Mouse (Mus musculus) liver, postnatal 0 days (tissue): Measurements from ENCODE around the gene Slc24a1. TPM values are rescaled to one million over a fixed set of nuclear protein-coding genes. Genes with fewer than 3 reads are reported as not detected.
A peak's percentile ranks its signal among the peaks of the same experiment; 100 is the strongest.

Source experiments
- ATAC-seq: fragments of 200-750 bp; cut with Nextera tagmentation; 2 replicates; pipeline ENCODE4 v1.8.0; 2017; ENCODE audit warnings: mild to moderate bottlenecking, moderate library complexity
- DNase-seq: peaks from one replicate; pipeline ENCODE4 v3.0.0-alpha.2; 2016
- H3K27ac ChIP-seq: fragments of 300-500 bp; sonication (generic); 2 replicates; pipeline ENCODE4 v1.5.1; 2014; ENCODE audit warnings: antibody characterized with exemption, moderate library complexity, mild to moderate bottlenecking, low read depth
- H3K27me3 ChIP-seq: fragments of 300-500 bp; sonication (generic); 2 replicates; pipeline ENCODE4 v1.6.1; 2014; ENCODE audit warnings: low read length, control low read depth, mixed read lengths; ENCODE audit not compliant: insufficient read depth
- H3K36me3 ChIP-seq: fragments of 300-500 bp; sonication (generic); replicated peaks from 2 replicates; pipeline ENCODE4 v1.6.1; 2014; ENCODE audit warnings: mild to moderate bottlenecking, control low read depth, low read length, moderate library complexity, mixed read lengths; ENCODE audit not compliant: insufficient read depth
- H3K4me1 ChIP-seq: fragments of 300-500 bp; sonication (generic); 2 replicates; pipeline ENCODE4 v1.6.1; 2014; ENCODE audit warnings: antibody characterized with exemption, mild to moderate bottlenecking, control low read depth; ENCODE audit not compliant: insufficient read depth
- H3K4me2 ChIP-seq: fragments of 300-500 bp; sonication (generic); 2 replicates; pipeline ENCODE4 v1.6.1; 2014; ENCODE audit warnings: low read depth, mild to moderate bottlenecking, low read length, moderate library complexity, mixed read lengths
- H3K4me3 ChIP-seq: fragments of 300-500 bp; sonication (generic); 2 replicates; pipeline ENCODE4 v1.5.1; 2014; ENCODE audit warnings: low read depth, low read length
- H3K9ac ChIP-seq: fragments of 300-500 bp; sonication (generic); replicated peaks from 2 replicates; pipeline ENCODE4 v1.6.1; 2014; ENCODE audit warnings: mild to moderate bottlenecking, moderate library complexity
- H3K9me3 ChIP-seq: fragments of 300-500 bp; sonication (generic); 2 replicates; pipeline ENCODE4 v1.6.1; 2016; ENCODE audit warnings: mild to moderate bottlenecking, control low read depth, low read length, mixed read lengths
- CTCF ChIP-seq: sonication (generic); IDR thresholded peaks from 2 replicates; pipeline ENCODE4 v1.5.1; 2016; ENCODE audit warnings: antibody characterized with exemption, low read depth
- EP300 ChIP-seq: IDR thresholded peaks from 2 replicates; pipeline ENCODE4 v1.6.1; 2016; ENCODE audit warnings: antibody characterized with exemption, low read depth, mild to moderate bottlenecking
- WGBS: fragments of 180-500 bp; shearing (Covaris S2); extraction: QIAGEN DNeasy Blood & Tissue Kit; methylation state at CpG from one replicate; pipeline ENCODE4 v1.1.7; 2014; ENCODE audit not compliant: insufficient replicate concordance; 5-methylcytosine and 5-hydroxymethylcytosine counted together
- polyA plus RNA-seq: library from polyadenylated mRNA; unstranded; fragments of >200 nt; fragmentation: Nextera tagmentation; extraction: Ambion mirVana; gene quantifications from 2 replicates; pipeline ENCODE4 v1.2.1, GENCODE M21; 2015

Gene Slc24a1
- polyA plus RNA-seq, 1 experiment from 2014 or later: 0.04 TPM

- WGBS: 10% methylated on average over 12 of the region's 12 CpGs
- Histone ChIP-seq H3K27ac (peak overlapping the region; percentile 71; the same call in 1 of the 2 replicates), H3K4me1 (peaks cover 21% of the 10 kb centered on the region)
These were observed 4.9 kb upstream of the Slc24a1 start for GRCm38 (mm10) chr9:64956337-64956736.

GRCm38 (mm10) chr9:64953190-64953589 lies 1.8 kb upstream of the Slc24a1 start:
- no peak overlapping the region for H3K4me3 ChIP-seq
- H3K27me3 ChIP-seq: 0 out of 2 replicates have a peak, but pooled peaks cover 8% of the 10 kb centered on the region
- peaks cover 13% of the 10 kb centered on the region for H3K4me1 ChIP-seq
- H3K4me2 ChIP-seq: no peak overlapping the region; the same call in 1 of the 2 replicates
- H3K27ac ChIP-seq: no peak overlapping the region
- no peaks in the 10 kb centered on the region for H3K36me3 ChIP-seq
- ATAC-seq: peak; percentile 83
- H3K9ac ChIP-seq: no peak overlapping the region
- TF ChIP-seq EP300 (no peak), CTCF (no peak)
- H3K9me3 ChIP-seq: no peaks in the 10 kb centered on the region
- 31% methylated on average over 7 of the region's 7 CpGs for WGBS
- peak; percentile 22 for DNase-seq

More at GRCm38 (mm10) chr9:64956337-64956736, 4.9 kb upstream of the Slc24a1 start:
- peak overlapping the region; percentile 53; the same call in 1 of the 2 replicates for H3K9ac ChIP-seq
- no peak for TF ChIP-seq EP300
- TF ChIP-seq CTCF: no peak
- 0 out of 2 replicates have a peak, but pooled peaks cover 2% of the 10 kb centered on the region for H3K27me3 ChIP-seq
- H3K4me3 ChIP-seq: peak overlapping the region; percentile 26
- peak overlapping the region; percentile 65 for H3K4me2 ChIP-seq
- no peaks in the 10 kb centered on the region for H3K9me3 ChIP-seq
- H3K36me3 ChIP-seq: no peaks in the 10 kb centered on the region
- ATAC-seq (no peak), DNase-seq (peak; percentile 85)

DNA sequence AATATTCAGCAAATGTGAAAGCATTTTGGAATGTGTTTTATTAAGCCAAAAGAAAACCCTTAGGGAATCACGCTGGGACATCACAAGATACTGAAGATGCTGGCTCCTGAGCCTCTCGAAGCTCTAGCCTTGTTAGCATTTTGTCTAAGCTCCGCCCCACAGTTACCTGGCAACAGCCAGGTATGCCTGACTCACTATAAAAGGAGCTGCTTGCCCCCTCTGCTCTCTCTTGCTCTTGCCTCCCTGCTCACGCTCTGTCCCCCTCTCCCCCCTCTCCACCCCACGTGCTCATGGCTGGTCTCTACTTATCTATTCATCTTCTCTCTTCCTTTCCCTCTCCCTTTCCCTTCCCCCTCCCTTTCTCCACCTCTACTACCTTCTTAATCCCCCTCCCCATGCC lies 648 bp upstream of the Slc24a1 start:
- no peak overlapping the region for H3K4me2 ChIP-seq
- ATAC-seq: no peak

DNA sequence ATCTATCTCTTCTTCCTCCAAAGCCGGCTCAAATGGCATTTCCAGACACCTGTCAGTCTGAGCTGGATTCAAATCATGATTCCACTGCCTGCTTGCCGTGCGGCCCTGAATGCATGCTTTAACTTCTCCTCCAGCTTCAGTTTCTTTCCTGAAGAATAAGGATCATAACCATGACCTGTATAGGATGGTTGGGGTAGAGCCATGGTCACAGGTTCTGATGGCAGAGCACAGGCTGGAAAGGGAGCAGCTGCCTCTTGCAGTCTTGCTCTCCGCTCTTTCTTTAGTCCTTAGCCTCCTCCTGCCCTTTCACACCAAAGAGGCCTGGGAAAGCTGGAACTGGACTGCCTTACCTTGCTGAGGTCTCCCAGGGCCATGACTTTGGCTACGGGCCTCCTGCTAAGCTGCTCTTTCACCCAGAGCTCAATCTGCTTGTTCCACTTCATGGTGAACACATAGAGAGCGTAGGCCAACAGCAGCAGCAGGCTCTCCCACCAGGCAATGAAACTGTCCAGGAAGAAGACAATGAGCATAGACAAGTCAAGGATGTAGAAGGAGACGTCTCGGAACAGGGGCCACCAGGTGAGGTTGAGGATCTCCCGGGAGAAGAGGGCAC lies 3.8 kb downstream of the Slc24a1 start:
- Histone ChIP-seq H3K36me3 (no peaks in the 10 kb centered on the region), H3K4me3 (no peak overlapping the region), H3K9ac (no peak overlapping the region), H3K27me3 (0 out of 2 replicates have a peak, but pooled peaks cover 8% of the 10 kb centered on the region), H3K4me1 (peaks cover 4% of the 10 kb centered on the region), H3K9me3 (no peaks in the 10 kb centered on the region), H3K27ac (no peak overlapping the region), H3K4me2 (no peak overlapping the region)
- DNase-seq (no peak), ATAC-seq (no peak)
- TF ChIP-seq CTCF (no peak), EP300 (no peak)
- 73% methylated on average over 9 of the region's 9 CpGs for WGBS

More for the DNA sequence above, 648 bp upstream of the Slc24a1 start:
- TF ChIP-seq CTCF (no peak), EP300 (no peak)
- Histone ChIP-seq H3K4me3 (no peak overlapping the region), H3K27me3 (0 out of 2 replicates have a peak, but pooled peaks cover 8% of the 10 kb centered on the region), H3K9me3 (no peaks in the 10 kb centered on the region), H3K27ac (no peak overlapping the region), H3K36me3 (no peaks in the 10 kb centered on the region), H3K9ac (no peak overlapping the region), H3K4me1 (peaks cover 14% of the 10 kb centered on the region)
- no peak for DNase-seq
- 37% methylated on average over 5 of the region's 5 CpGs for WGBS

DNA sequence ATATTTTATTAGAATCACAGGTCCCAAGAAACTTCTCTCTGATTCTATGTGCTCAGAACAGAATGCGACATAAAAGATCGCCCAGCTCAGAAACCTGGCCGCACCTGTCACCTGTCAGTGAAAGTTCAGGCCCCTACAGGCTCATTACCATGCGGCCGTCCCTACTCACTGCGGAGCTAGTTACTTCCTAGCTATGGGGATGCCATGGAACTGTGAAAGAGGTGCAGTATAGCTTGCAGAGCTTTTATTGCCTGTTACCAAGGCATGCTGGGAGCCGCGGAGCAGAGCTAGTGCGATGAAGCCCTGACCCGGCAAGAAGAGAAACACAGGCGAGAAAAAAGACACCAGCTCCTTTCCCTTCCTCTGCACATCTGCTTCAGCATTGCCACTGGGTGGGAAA lies 7.4 kb downstream of the Slc24a1 start:
- 47% methylated on average over 11 of the region's 11 CpGs for WGBS
- ATAC-seq (no peak), DNase-seq (no peak)
- Histone ChIP-seq H3K9ac (no peak overlapping the region), H3K9me3 (no peaks in the 10 kb centered on the region), H3K36me3 (no peaks in the 10 kb centered on the region), H3K4me1 (peaks cover 5% of the 10 kb centered on the region), H3K4me2 (no peak overlapping the region), H3K27me3 (no peaks in the 10 kb centered on the region), H3K4me3 (no peak overlapping the region), H3K27ac (no peak overlapping the region)
- TF ChIP-seq CTCF (no peak), EP300 (no peak)

DNA sequence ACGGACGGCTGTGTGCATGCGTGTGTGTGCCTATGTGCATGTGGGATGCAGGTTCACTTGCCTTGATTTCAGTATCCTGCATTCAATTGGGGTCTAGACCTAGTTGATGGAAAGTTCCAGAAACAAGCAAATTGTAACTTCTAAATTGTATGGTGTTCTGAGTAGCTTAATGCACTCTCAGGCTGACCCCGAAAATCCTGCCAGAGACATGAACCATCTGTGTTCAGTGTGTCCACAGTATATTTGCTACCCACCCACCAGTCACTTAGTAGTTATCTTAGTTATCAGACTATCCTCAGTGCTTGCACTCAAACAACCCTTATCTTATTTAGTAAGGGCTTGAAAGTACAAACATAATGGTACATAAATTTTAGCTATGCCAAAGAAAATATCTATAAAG lies 9.8 kb downstream of the Slc24a1 start:
- WGBS: 73% methylated on average over 4 of the region's 4 CpGs
- H3K4me2 ChIP-seq: no peak overlapping the region
- H3K4me3 ChIP-seq: no peak overlapping the region

More for the DNA sequence above, 9.8 kb downstream of the Slc24a1 start:
- no peaks in the 10 kb centered on the region for H3K27me3 ChIP-seq
- no peak overlapping the region for H3K9ac ChIP-seq
- no peak for ATAC-seq
- no peaks in the 10 kb centered on the region for H3K9me3 ChIP-seq
- H3K4me1 ChIP-seq: peaks cover 3% of the 10 kb centered on the region
- H3K36me3 ChIP-seq: no peaks in the 10 kb centered on the region
- no peak for TF ChIP-seq EP300
- no peak for TF ChIP-seq CTCF
- DNase-seq: no peak
- H3K27ac ChIP-seq: no peak overlapping the region
